In genomic region chr15:13529050-13529449, GRCm38 (mm10) we compare ENCODE assay signal across 15 mouse cellular contexts.
"Had no signal": no experiment of that assay in that cellular context is flagged by ENCODE, and none has a peak within 500 bp of the region (broad histone marks: within the 10 kb centered on the region; RNA-seq: fewer than 3 reads in every experiment).

No protein-coding gene starts in this region.

- H3K36me3 ChIP-seq: neural tube, embryonic 15.5 days; stomach, embryonic 15.5 days had no signal

- H3K4me2 ChIP-seq: neural tube, embryonic 15.5 days; stomach, embryonic 15.5 days had no signal

- H3K9ac ChIP-seq: neural tube, embryonic 15.5 days; stomach, embryonic 15.5 days had no signal

- H3K27me3 ChIP-seq: neural tube, embryonic 15.5 days; stomach, embryonic 15.5 days had no signal

- H3K4me1 ChIP-seq: neural tube, embryonic 15.5 days; stomach, embryonic 15.5 days had no signal

- H3K4me3 ChIP-seq: neural tube, embryonic 15.5 days; stomach, embryonic 15.5 days had no signal

- H3K9me3 ChIP-seq: neural tube, embryonic 15.5 days; stomach, embryonic 15.5 days had no signal

- H3K27ac ChIP-seq: neural tube, embryonic 15.5 days; stomach, embryonic 15.5 days; stomach, postnatal 0 days had no signal

- DNase-seq: retina, postnatal 1 day; right cerebral cortex, adult 18-20 months; right cerebral cortex, postnatal 14 days; right cerebral cortex, postnatal 25 days; right cerebral cortex, postnatal 4 days; spleen, adult 18-20 months; thymus, adult 18-20 months; thymus, adult 2 months; thymus, postnatal 14 days; thymus, postnatal 25 days; thymus, postnatal 36 days; thymus, postnatal 4 days had no signal
